Mouse (Mus musculus): Measurements from ENCODE around the gene Evl. TPM values are rescaled to one million over a fixed set of nuclear protein-coding genes. Genes with fewer than 3 reads are reported as not detected.

Gene Evl
- polyA plus RNA-seq, 1 experiment = 80.6 TPM

DNA sequence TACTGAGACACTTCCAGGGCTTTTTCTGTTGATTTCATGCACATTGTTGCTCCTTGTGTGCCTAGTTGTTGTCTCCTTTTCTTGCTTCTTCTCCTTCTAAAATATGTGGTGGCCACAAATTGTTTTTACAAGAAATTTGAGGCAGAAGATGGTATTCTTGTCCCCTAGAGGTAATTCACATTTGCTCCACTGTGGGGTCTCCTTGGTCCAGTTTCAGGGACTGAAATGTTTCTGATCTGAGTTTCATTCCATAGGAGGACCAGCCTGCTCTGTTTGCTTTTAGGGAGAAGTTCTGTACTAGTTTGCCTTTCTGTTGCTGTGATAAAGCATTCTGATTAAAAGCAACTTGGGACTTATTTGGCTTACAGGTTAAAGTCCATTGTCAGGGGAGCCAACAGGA, 3.7 kb downstream of the Evl start:
- no peaks in the 10 kb centered on the region for H3K4me1 ChIP-seq (ENCODE audit: control insufficient read depth, insufficient read depth, low read length)
- TF ChIP-seq POLR2A (IDR thresholded peaks at IDR 0.05; ENCODE audit: borderline replicate concordance, control insufficient read depth, low read depth, low read length) (no peak), CTCF (IDR thresholded peaks at IDR 0.05; ENCODE audit: control insufficient read depth, insufficient read depth, low read length) (no peak)
- no peak overlapping the region for H3K4me3 ChIP-seq (replicated peaks; ENCODE audit: control insufficient read depth, low read depth, low read length)
- H3K27ac ChIP-seq (ENCODE audit: control insufficient read depth, insufficient read depth, low read depth, low read length, poor library complexity) = no peak overlapping the region

DNA sequence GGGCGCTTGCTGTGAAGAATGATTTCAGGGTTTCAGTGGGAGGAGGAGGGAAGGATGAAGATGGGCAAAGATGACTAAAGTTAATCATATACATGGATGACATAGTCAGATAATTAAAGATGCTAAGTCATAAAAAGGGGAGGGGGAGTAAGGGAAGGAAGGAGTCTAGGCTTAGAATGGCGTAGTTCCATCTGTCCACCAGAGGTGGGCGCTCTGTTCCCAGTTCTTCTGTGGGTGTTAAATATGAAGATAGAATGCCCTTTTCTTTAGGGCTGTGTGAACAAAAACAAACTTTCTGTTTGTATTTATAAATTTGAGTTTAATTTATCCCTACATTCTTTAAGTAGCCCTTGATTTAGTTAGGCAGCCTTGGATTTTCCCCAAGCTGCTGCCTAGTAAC, 8.7 kb downstream of the Evl start:
- Histone ChIP-seq H3K27ac (ENCODE audit: control insufficient read depth, insufficient read depth, low read depth, low read length, poor library complexity) (no peak overlapping the region), H3K4me1 (ENCODE audit: control insufficient read depth, insufficient read depth, low read length) (no peaks in the 10 kb centered on the region), H3K4me3 (replicated peaks; ENCODE audit: control insufficient read depth, low read depth, low read length) (no peak overlapping the region)
- TF ChIP-seq CTCF (IDR thresholded peaks at IDR 0.05; ENCODE audit: control insufficient read depth, insufficient read depth, low read length) (0 out of 2 replicates have a peak, but pooled peaks have one; percentile 16), POLR2A (IDR thresholded peaks at IDR 0.05; ENCODE audit: borderline replicate concordance, control insufficient read depth, low read depth, low read length) (no peak)
- WGBS = 68% methylated on average over 3 of the region's 3 CpGs

DNA sequence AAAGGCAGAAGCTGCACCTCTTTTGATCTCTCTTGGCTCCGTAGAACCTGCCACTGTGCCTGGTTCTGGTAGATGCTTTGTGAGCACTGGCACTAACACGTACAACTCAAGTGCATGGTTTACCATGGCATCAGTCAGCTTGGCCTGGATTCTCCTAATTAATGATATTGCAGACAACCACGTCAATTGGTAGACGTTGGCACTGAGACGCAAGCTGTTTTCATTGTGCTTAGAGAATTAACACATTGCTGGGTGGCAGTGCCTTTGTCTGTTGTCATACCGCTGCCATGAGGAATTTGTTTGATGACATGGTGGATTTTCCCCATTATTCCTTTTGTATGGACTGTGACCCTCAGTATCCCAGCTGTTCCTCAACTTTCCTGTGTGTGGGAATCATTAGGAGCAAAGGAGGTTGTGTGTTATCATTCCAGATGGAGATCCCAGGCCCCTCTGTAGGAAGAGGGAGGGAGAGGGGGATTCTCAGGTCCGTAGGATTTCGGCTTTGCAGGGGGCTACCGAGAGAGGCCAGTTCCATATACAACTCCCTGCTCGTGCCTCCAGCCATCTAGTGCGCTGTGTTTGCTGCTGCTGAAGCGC, 10.5 kb downstream of the Evl start:
- TF ChIP-seq CTCF (IDR thresholded peaks at IDR 0.05; ENCODE audit: control insufficient read depth, insufficient read depth, low read length) (no peak), POLR2A (IDR thresholded peaks at IDR 0.05; ENCODE audit: borderline replicate concordance, control insufficient read depth, low read depth, low read length) (no peak)
- H3K4me3 ChIP-seq (replicated peaks; ENCODE audit: control insufficient read depth, low read depth, low read length) = no peak overlapping the region
- WGBS = 90% methylated on average over 12 of the region's 12 CpGs
- no peak overlapping the region for H3K27ac ChIP-seq (ENCODE audit: control insufficient read depth, insufficient read depth, low read depth, low read length, poor library complexity)
- H3K4me1 ChIP-seq (ENCODE audit: control insufficient read depth, insufficient read depth, low read length) = no peaks in the 10 kb centered on the region

DNA sequence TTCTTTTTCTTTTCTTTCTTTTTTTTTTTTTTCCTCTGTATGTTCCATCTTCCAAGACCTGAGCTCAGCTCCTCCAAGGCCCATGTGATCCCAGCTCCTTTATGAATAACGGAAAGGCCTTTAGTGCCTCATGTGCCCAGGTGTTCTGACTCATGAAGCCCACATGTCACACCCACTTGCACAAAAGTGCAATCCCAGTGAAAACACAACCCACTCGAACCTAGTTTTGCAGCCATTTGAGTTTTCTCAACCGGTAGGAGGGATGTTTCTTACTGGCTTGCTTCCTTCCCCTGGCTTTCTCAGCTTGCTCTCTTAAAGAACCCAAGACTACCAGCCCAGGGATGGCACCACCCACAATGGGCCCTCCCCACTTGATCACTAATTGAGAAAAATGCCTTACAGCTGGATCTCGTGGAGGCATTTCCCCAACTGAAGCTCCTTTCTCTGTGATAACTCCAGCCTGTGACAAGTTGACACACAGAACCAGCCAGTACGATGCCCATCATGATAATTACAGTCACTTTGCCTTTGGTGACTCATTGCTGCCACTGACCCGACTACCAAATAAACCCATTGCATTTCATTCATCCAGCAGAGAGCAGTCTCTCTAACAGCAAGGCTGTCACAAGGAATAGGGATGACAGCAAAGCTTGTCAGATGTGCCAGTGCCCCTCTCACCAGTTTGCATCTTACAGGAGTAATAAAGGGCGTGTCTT, 24.8 kb downstream of the Evl start:
- Histone ChIP-seq H3K4me1 (ENCODE audit: control insufficient read depth, insufficient read depth, low read length) (no peaks in the 10 kb centered on the region), H3K4me3 (replicated peaks; ENCODE audit: control insufficient read depth, low read depth, low read length) (no peak overlapping the region), H3K27ac (ENCODE audit: control insufficient read depth, insufficient read depth, low read depth, low read length, poor library complexity) (no peak overlapping the region)
- TF ChIP-seq POLR2A (IDR thresholded peaks at IDR 0.05; ENCODE audit: borderline replicate concordance, control insufficient read depth, low read depth, low read length) = no peak
- no peak for TF ChIP-seq CTCF (IDR thresholded peaks at IDR 0.05; ENCODE audit: control insufficient read depth, insufficient read depth, low read length)
- 78% methylated on average over 7 of the region's 7 CpGs for WGBS

DNA sequence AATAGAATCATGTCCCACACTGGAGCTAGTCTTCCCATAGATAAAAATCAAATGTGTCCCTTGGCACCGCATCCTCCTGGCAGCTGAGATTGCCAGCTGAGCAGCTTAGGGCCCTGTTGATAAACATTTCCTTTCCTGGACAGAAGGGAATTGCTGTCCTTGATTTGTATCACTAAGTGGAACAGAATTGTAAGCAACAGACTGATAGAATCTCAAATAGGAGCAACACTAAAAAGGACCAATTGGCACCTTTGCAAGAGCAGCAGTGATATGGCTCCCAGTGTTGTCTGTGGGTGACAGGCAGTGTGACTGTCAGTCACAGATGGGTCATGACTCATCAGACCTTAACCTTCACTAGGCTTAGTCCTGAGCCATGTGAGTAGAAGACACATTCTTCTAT, 29.3 kb downstream of the Evl start:
- H3K4me3 ChIP-seq (replicated peaks; ENCODE audit: control insufficient read depth, low read depth, low read length) = no peak overlapping the region
- no peak for TF ChIP-seq CTCF (IDR thresholded peaks at IDR 0.05; ENCODE audit: control insufficient read depth, insufficient read depth, low read length)
- TF ChIP-seq POLR2A (IDR thresholded peaks at IDR 0.05; ENCODE audit: borderline replicate concordance, control insufficient read depth, low read depth, low read length) = no peak
- no peaks in the 10 kb centered on the region for H3K4me1 ChIP-seq (ENCODE audit: control insufficient read depth, insufficient read depth, low read length)
- no peak overlapping the region for H3K27ac ChIP-seq (ENCODE audit: control insufficient read depth, insufficient read depth, low read depth, low read length, poor library complexity)
- 83% methylated on average over 1 of the region's 1 CpGs for WGBS

DNA sequence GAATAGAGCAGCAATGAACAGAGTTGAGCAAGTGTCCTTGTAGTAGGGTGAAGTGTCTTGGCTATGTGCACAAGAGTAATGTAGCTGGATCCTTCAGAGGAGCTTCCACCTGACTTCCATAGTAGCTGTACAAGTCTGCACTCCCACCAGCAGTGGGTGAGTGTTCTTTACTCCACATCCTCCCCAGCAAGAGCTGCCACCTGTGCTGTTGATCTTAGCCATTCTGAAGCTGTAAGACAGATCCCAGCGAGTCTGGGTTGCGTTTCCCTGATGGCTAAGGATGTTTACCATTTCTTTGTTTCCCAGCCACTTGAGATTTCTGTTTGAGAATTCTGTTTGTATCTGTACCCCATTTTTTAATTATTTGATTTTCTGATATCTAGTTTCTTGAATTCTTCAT, 35.6 kb downstream of the Evl start:
- H3K4me3 ChIP-seq (replicated peaks; ENCODE audit: control insufficient read depth, low read depth, low read length) = no peak overlapping the region
- H3K4me1 ChIP-seq (ENCODE audit: control insufficient read depth, insufficient read depth, low read length) = no peaks in the 10 kb centered on the region
- no peak overlapping the region for H3K27ac ChIP-seq (ENCODE audit: control insufficient read depth, insufficient read depth, low read depth, low read length, poor library complexity)
- WGBS = 94% methylated on average over 2 of the region's 2 CpGs
- no peak for TF ChIP-seq CTCF (IDR thresholded peaks at IDR 0.05; ENCODE audit: control insufficient read depth, insufficient read depth, low read length)
- TF ChIP-seq POLR2A (IDR thresholded peaks at IDR 0.05; ENCODE audit: borderline replicate concordance, control insufficient read depth, low read depth, low read length) = no peak

DNA sequence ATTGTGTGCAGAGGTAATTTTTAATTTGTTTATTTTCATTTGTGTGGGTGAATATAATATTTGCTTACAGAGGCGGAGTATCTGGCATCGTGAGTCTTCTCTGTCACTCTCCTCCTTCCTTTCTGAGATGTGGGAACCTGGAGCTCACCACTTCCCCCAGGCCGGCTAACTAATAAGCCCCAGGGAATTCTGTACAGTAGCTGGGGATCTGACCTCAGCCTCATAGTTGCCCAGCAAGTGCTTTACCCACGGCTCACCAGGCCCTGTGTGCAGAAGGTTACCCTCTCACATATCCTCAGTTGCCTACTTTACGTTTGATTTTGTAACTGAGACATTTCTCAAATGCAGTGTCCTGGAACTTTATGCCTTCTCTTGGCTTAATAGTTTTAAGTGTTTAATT, 37.1 kb downstream of the Evl start:
- TF ChIP-seq CTCF (IDR thresholded peaks at IDR 0.05; ENCODE audit: control insufficient read depth, insufficient read depth, low read length) (no peak), POLR2A (IDR thresholded peaks at IDR 0.05; ENCODE audit: borderline replicate concordance, control insufficient read depth, low read depth, low read length) (no peak)
- Histone ChIP-seq H3K4me1 (ENCODE audit: control insufficient read depth, insufficient read depth, low read length) (no peaks in the 10 kb centered on the region), H3K27ac (ENCODE audit: control insufficient read depth, insufficient read depth, low read depth, low read length, poor library complexity) (no peak overlapping the region), H3K4me3 (replicated peaks; ENCODE audit: control insufficient read depth, low read depth, low read length) (no peak overlapping the region)
- WGBS = 70% methylated on average over 5 of the region's 5 CpGs

DNA sequence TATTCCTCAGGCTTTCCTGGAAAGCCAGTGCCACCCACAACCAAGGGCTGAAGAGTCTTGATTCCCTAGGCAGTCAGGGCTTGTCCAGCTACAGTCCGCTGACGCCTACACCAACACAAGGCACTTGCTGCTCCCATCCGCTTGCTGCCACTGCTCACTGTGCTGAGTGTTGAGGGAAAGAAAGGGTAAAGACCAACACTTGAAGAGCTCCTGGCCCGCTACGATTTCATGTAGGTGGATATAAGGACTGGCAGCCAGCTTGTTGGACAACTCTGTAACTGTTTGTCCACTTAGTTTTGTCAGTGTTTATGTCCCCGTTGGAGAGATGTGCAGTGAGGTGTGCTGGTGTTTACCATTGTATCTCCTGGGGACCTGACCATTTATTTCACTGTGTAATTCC, 38.3 kb downstream of the Evl start:
- WGBS = 84% methylated on average over 6 of the region's 6 CpGs
- no peak for TF ChIP-seq CTCF (IDR thresholded peaks at IDR 0.05; ENCODE audit: control insufficient read depth, insufficient read depth, low read length)
- TF ChIP-seq POLR2A (IDR thresholded peaks at IDR 0.05; ENCODE audit: borderline replicate concordance, control insufficient read depth, low read depth, low read length) = no peak
- Histone ChIP-seq H3K4me1 (ENCODE audit: control insufficient read depth, insufficient read depth, low read length) (no peaks in the 10 kb centered on the region), H3K4me3 (replicated peaks; ENCODE audit: control insufficient read depth, low read depth, low read length) (no peak overlapping the region), H3K27ac (ENCODE audit: control insufficient read depth, insufficient read depth, low read depth, low read length, poor library complexity) (no peak overlapping the region)
